33 mouse cellular contexts compared by ENCODE assay signal in genomic region chr11:110411596-110411995, GRCm38 (mm10).
"Had no signal": no experiment of that assay in that cellular context is flagged by ENCODE, and none has a peak within 500 bp of the region (broad histone marks: within the 10 kb centered on the region; RNA-seq: fewer than 3 reads in every experiment).

No protein-coding gene starts in this region.

- H3K9ac ChIP-seq: heart, embryonic 12.5 days; heart, embryonic 13.5 days; heart, embryonic 15.5 days; hindbrain, embryonic 12.5 days; hindbrain, embryonic 13.5 days; hindbrain, embryonic 14.5 days; hindbrain, embryonic 15.5 days; intestine, embryonic 15.5 days; kidney, embryonic 15.5 days had no signal

- H3K4me2 ChIP-seq: heart, embryonic 11.5 days; heart, embryonic 12.5 days; heart, embryonic 13.5 days; heart, embryonic 15.5 days; hindbrain, embryonic 12.5 days; hindbrain, embryonic 13.5 days; hindbrain, embryonic 14.5 days; hindbrain, embryonic 15.5 days; intestine, embryonic 15.5 days; kidney, embryonic 15.5 days had no signal

- H3K4me1 ChIP-seq: heart, embryonic 12.5 days; heart, embryonic 13.5 days; heart, embryonic 15.5 days; hindbrain, embryonic 10.5 days; hindbrain, embryonic 13.5 days; hindbrain, embryonic 15.5 days; kidney, embryonic 15.5 days had no signal

- H3K36me3 ChIP-seq: heart, embryonic 12.5 days; heart, embryonic 13.5 days; heart, embryonic 15.5 days; hindbrain, embryonic 12.5 days; hindbrain, embryonic 13.5 days; hindbrain, embryonic 15.5 days; intestine, embryonic 15.5 days; kidney, embryonic 15.5 days had no signal

- H3K27me3 ChIP-seq: heart, embryonic 12.5 days; heart, embryonic 13.5 days; heart, embryonic 15.5 days; hindbrain, embryonic 12.5 days; hindbrain, embryonic 13.5 days; hindbrain, embryonic 15.5 days; intestine, embryonic 15.5 days; kidney, embryonic 15.5 days had no signal

- ATAC-seq: hindbrain, embryonic 16.5 days; hindbrain, postnatal 0 days; inflammation-experienced regulatory T-cells, adult 6 months; intestine, embryonic 15.5 days; intestine, embryonic 16.5 days; intestine, postnatal 0 days had no signal

- H3K9me3 ChIP-seq: heart, embryonic 12.5 days; heart, embryonic 13.5 days; heart, embryonic 15.5 days; hindbrain, embryonic 10.5 days; hindbrain, embryonic 12.5 days; hindbrain, embryonic 13.5 days; hindbrain, embryonic 15.5 days; intestine, embryonic 15.5 days; kidney, embryonic 15.5 days had no signal

- DNase-seq: heart, postnatal 10 days; heart, postnatal 14 days; heart, postnatal 36 days; heart, postnatal 4 days; kidney, adult 11 months; kidney, adult 18-20 months; kidney, adult 8-10 months; kidney, adult 9 months; kidney, postnatal 10 days; kidney, postnatal 14 days; kidney, postnatal 25 days; kidney, postnatal 4 days; layer of hippocampus, adult 9-11 months; layer of hippocampus, postnatal 36 days had no signal

- H3K27ac ChIP-seq: heart, embryonic 13.5 days; heart, embryonic 15.5 days; hindbrain, embryonic 10.5 days; hindbrain, embryonic 12.5 days; hindbrain, embryonic 13.5 days; hindbrain, embryonic 14.5 days; hindbrain, embryonic 15.5 days; hindbrain, postnatal 0 days; intestine, embryonic 15.5 days; kidney, embryonic 15.5 days; kidney, postnatal 0 days; layer of hippocampus, adult 2 months; left cerebral cortex, adult 2 months had no signal

- H3K4me3 ChIP-seq: heart, embryonic 12.5 days; heart, embryonic 13.5 days; heart, embryonic 15.5 days; hindbrain, embryonic 10.5 days; hindbrain, embryonic 12.5 days; hindbrain, embryonic 13.5 days; hindbrain, embryonic 15.5 days; intestine, embryonic 15.5 days; kidney, embryonic 15.5 days; layer of hippocampus, adult 2 months; left cerebral cortex, adult 2 months had no signal
